Mouse (Mus musculus) ES-E14 (cell line): ENCODE results near the gene Prdm8. TPM values are rescaled to one million over a fixed set of nuclear protein-coding genes. Genes with fewer than 3 reads are reported as not detected.

Source experiments
- DNase-seq: peaks from one replicate; pipeline ENCODE4 v3.0.0-alpha.2; 2013; ENCODE audit warnings: low read depth, low spot score
- H3K27ac ChIP-seq: 2 replicates; pipeline ENCODE4 v1.5.1; 2012; ENCODE audit warnings: low read depth, mild to moderate bottlenecking, low read length, moderate library complexity, mixed read lengths; ENCODE audit not compliant: poor library complexity, insufficient read depth, severe bottlenecking
- H3K36me3 ChIP-seq: 2 replicates; pipeline ENCODE4 v1.6.1; 2012; ENCODE audit warnings: mild to moderate bottlenecking, low read length, moderate library complexity, mixed read lengths; ENCODE audit not compliant: control insufficient read depth, poor library complexity, insufficient read depth, severe bottlenecking
- H3K4me1 ChIP-seq, 2 experiments: fragments of 150-350 bp in 1 of 2; sonication (generic) in 1 of 2; 2 replicates each; pipeline ENCODE4 v1.6.1; 2012; ENCODE audit warnings: low read length in 2 of 2, mild to moderate bottlenecking in 1 of 2, mixed read lengths in 1 of 2; ENCODE audit not compliant: control insufficient read depth in 2 of 2, insufficient read depth in 2 of 2, poor library complexity in 1 of 2
- H3K4me3 ChIP-seq, 2 experiments: fragments of 150-350 bp in 1 of 2; sonication (generic) in 1 of 2; 2 replicates each; pipeline ENCODE4 v1.5.1; 2012; ENCODE audit warnings: low read length in 2 of 2, low read depth in 1 of 2, mild to moderate bottlenecking in 1 of 2, mixed read lengths in 1 of 2; ENCODE audit not compliant: insufficient read depth in 1 of 2, poor library complexity in 1 of 2, severe bottlenecking in 1 of 2
- H3K9ac ChIP-seq: 2 replicates; pipeline ENCODE4 v1.6.1; 2012; ENCODE audit warnings: low read depth, mild to moderate bottlenecking, low read length, mixed read lengths; ENCODE audit not compliant: poor library complexity, insufficient read depth, severe bottlenecking
- H3K9me3 ChIP-seq: fragments of 150-350 bp; sonication (generic); 2 replicates; pipeline ENCODE4 v1.6.1; 2012; ENCODE audit warnings: low read depth, mild to moderate bottlenecking, low read length; ENCODE audit not compliant: control insufficient read depth, insufficient read depth
- CHD2 ChIP-seq: IDR thresholded peaks from 2 replicates; pipeline ENCODE4 v1.6.1; 2014; ENCODE audit warnings: mild to moderate bottlenecking, low read depth, low read length, inconsistent platforms
- HCFC1 ChIP-seq: IDR thresholded peaks from 2 replicates; pipeline ENCODE4 v1.6.1; 2012; ENCODE audit warnings: low read length, inconsistent platforms, borderline replicate concordance; ENCODE audit not compliant: insufficient read depth
- MAFK ChIP-seq: IDR thresholded peaks from 2 replicates; pipeline ENCODE4 v1.6.1; 2014; ENCODE audit warnings: mild to moderate bottlenecking, low read depth, low read length, inconsistent platforms; ENCODE audit not compliant: insufficient read depth
- ZC3H11A ChIP-seq: IDR thresholded peaks from 2 replicates; pipeline ENCODE4 v1.6.1; 2012; ENCODE audit warnings: low read depth, mild to moderate bottlenecking, inconsistent platforms, low read length, borderline replicate concordance
- ZNF384 ChIP-seq: IDR thresholded peaks from 2 replicates; pipeline ENCODE4 v1.6.1; 2012; ENCODE audit warnings: low read depth, low read length, inconsistent platforms
- in situ Hi-C, 2 experiments: fragments of 600-800 bp; cut with MboI; formaldehyde crosslinking; loops; one replicate each; pipeline ENCODE4 v1.15.1; 2025; ENCODE audit warnings: low sequenced_read_pairs in 2 of 2, inconsistent platforms in 1 of 2; ENCODE audit not compliant: unreplicated experiment in 2 of 2
- total RNA-seq: library from RNA; depleted of rRNA; stranded (reverse); fragments of 300-350 nt; gene quantifications from 2 replicates; pipeline ENCODE4 v1.2.3, GENCODE M21; 2012

Gene Prdm8
- total RNA-seq, 1 experiment, result 0.09 TPM

GRCm38 (mm10) chr5:98189181-98190180 lies 22.5 kb downstream of the Prdm8 start:
- Histone ChIP-seq H3K9ac (no peak overlapping the region), H3K9me3 (no peaks in the 10 kb centered on the region), H3K4me1 (no peaks in the 10 kb centered on the region), H3K4me3 (no peak overlapping the region), H3K36me3 (no peaks in the 10 kb centered on the region), H3K27ac (no peak overlapping the region)
- in situ Hi-C loops, result loop anchor here (10.0 to 25.0 kb wide), 3 partner anchors 65 to 1077 kb away; partner anchors contain the start of genes Paqr3 (in 2 of the 2), Bmp3 (in 1 of the 2) and Fgf5 (in 1 of the 2)
- TF ChIP-seq CHD2, result no peak
- TF ChIP-seq HCFC1, result no peak
- no peak for TF ChIP-seq ZC3H11A
- TF ChIP-seq MAFK, result no peak
- no peak for TF ChIP-seq ZNF384
- no peak for DNase-seq

- H3K9ac ChIP-seq, result no peak overlapping the region
- in situ Hi-C loops, result loop anchor here (25.0 kb wide), 2 partner anchors 670 to 1080 kb away; partner anchors contain the start of genes Paqr3 (in 2 of the 2) and Bmp3 (in 1 of the 2)
- H3K4me3 ChIP-seq, result no peak overlapping the region
- H3K27ac ChIP-seq, result no peak overlapping the region
- no peaks in the 10 kb centered on the region for H3K36me3 ChIP-seq
- DNase-seq, result no peak
- no peaks in the 10 kb centered on the region for H3K4me1 ChIP-seq
- TF ChIP-seq HCFC1, result no peak
- TF ChIP-seq MAFK, result no peak
- no peak for TF ChIP-seq ZC3H11A
- no peak for TF ChIP-seq CHD2
- TF ChIP-seq ZNF384, result no peak
- no peaks in the 10 kb centered on the region for H3K9me3 ChIP-seq
Observed at GRCm38 (mm10) chr5:98192295-98192983, 25.4 kb downstream of the Prdm8 start.

GRCm38 (mm10) chr5:98194959-98195358 lies 28.0 kb downstream of the Prdm8 start:
- no peaks in the 10 kb centered on the region for H3K9me3 ChIP-seq
- no peak overlapping the region for H3K9ac ChIP-seq
- no peak for DNase-seq
- in situ Hi-C loops, result loop anchor here (25.0 kb wide), 2 partner anchors 667 to 1083 kb away; partner anchors contain the start of genes Paqr3 (in 2 of the 2) and Bmp3 (in 1 of the 2)
- no peaks in the 10 kb centered on the region for H3K36me3 ChIP-seq
- TF ChIP-seq CHD2, result no peak
- TF ChIP-seq ZNF384, result no peak
- no peak for TF ChIP-seq ZC3H11A
- no peak for TF ChIP-seq HCFC1
- TF ChIP-seq MAFK, result no peak
- no peak overlapping the region for H3K4me3 ChIP-seq
- H3K4me1 ChIP-seq, result no peaks in the 10 kb centered on the region
- no peak overlapping the region for H3K27ac ChIP-seq

GRCm38 (mm10) chr5:98198412-98199218 lies 31.6 kb downstream of the Prdm8 start:
- in situ Hi-C loops, result loop anchor here (25.0 kb wide), 2 partner anchors 664 to 1086 kb away; partner anchors contain the start of genes Paqr3 (in 2 of the 2) and Bmp3 (in 1 of the 2)
- DNase-seq, result no peak

More at GRCm38 (mm10) chr5:98198412-98199218, 31.6 kb downstream of the Prdm8 start:
- no peaks in the 10 kb centered on the region for H3K4me1 ChIP-seq
- H3K9ac ChIP-seq, result no peak overlapping the region
- TF ChIP-seq HCFC1 (no peak), CHD2 (no peak), ZC3H11A (no peak), MAFK (no peak), ZNF384 (no peak)
- H3K36me3 ChIP-seq, result no peaks in the 10 kb centered on the region
- H3K4me3 ChIP-seq, result no peak overlapping the region
- H3K27ac ChIP-seq, result no peak overlapping the region
- no peaks in the 10 kb centered on the region for H3K9me3 ChIP-seq
